Mouse (Mus musculus) stomach, embryonic 16.5 days (tissue): ENCODE results near the gene Tlr11. TPM values are rescaled to one million over a fixed set of nuclear protein-coding genes. Genes with fewer than 3 reads are reported as not detected.

Experiments used
- polyA plus RNA-seq: library from polyadenylated mRNA; unstranded; fragments of >200 nt; fragmentation: Nextera tagmentation; extraction: Ambion mirVana; gene quantifications from 2 replicates; pipeline ENCODE4 v1.2.1, GENCODE M21; 2015

Gene Tlr11
- polyA plus RNA-seq, 1 experiment from 2014 or later = not detected

Other genes with a start within 250 kb of the Tlr11 start
- not detected in 2 replicates for gene Olfr727, start 234.7 kb upstream of the Tlr11 start, polyA plus RNA-seq
- not detected in 2 replicates for gene Olfr728, start 215.2 kb upstream of the Tlr11 start, polyA plus RNA-seq
- gene Olfr729, start 205.0 kb upstream of the Tlr11 start, polyA plus RNA-seq = not detected in 2 replicates
- not detected in 2 replicates for gene Olfr730, start 169.7 kb upstream of the Tlr11 start, polyA plus RNA-seq
- gene Olfr731, start 116.0 kb upstream of the Tlr11 start, polyA plus RNA-seq = not detected in 2 replicates
- not detected in 2 replicates for gene Olfr732, start 73.7 kb upstream of the Tlr11 start, polyA plus RNA-seq
- gene Olfr733, start 56.4 kb upstream of the Tlr11 start, polyA plus RNA-seq = not detected in 2 replicates
- not detected in 2 replicates for gene Olfr734, start 31.2 kb upstream of the Tlr11 start, polyA plus RNA-seq
- gene Olfr735, start 9.0 kb upstream of the Tlr11 start, polyA plus RNA-seq = not detected in 2 replicates
- gene Olfr736, start 23.2 kb downstream of the Tlr11 start, polyA plus RNA-seq = not detected in 2 replicates
- not detected in 2 replicates for gene Olfr738, start 49.7 kb downstream of the Tlr11 start, polyA plus RNA-seq
- not detected in 2 replicates for gene Olfr739, start 60.7 kb downstream of the Tlr11 start, polyA plus RNA-seq
- not detected in 2 replicates for gene Olfr740, start 87.6 kb downstream of the Tlr11 start, polyA plus RNA-seq
- gene Olfr741, start 114.8 kb downstream of the Tlr11 start, polyA plus RNA-seq = not detected in 2 replicates
- gene Olfr742, start 145.7 kb downstream of the Tlr11 start, polyA plus RNA-seq = not detected in 2 replicates
- not detected in 2 replicates for gene Olfr743, start 163.9 kb downstream of the Tlr11 start, polyA plus RNA-seq